8 mouse cellular contexts compared by ENCODE assay signal in the genomic region with DNA sequence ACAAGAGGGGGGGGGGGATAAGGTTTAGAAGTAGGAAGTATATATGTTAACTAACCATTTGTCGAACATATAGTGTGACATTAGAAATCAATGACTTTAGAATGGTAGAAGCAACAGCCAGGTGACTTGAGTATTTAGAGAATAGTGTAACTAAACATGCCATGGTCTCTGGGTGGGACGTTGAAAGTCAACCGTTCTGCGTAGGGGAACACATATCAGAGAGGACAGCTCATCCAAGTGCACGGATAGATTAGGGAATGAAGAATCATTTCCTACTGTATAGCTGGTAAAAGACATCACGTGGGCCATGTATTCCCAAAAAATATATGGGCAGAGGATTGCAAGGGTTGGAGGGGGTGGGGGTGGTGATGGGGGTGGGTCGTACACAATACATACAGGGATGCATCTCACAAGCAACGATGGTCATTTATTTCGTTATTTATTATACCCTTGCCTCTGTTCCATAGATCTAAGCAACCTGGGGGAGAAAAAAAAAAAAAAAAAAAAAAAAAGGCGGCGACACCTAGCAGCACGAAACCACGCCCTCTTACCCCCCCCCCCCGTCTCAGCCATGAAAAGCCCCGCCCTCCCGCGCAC. TPM values are rescaled to one million over a fixed set of nuclear protein-coding genes. Genes with fewer than 3 reads are reported as not detected.
A peak's percentile ranks its signal among the peaks of the same experiment; 100 is the strongest.
DNase-seq lines count a peak whose midpoint lies in the region; ATAC-seq and TF ChIP-seq lines count a peak whose summit lies in the region.

No protein-coding gene starts in this region.

- H3K4me1 ChIP-seq in kidney, embryonic 16.5 days (ENCODE audit: insufficient read depth, low read length), result peaks cover 7% of the 10 kb centered on the region
- H3K4me1 ChIP-seq in embryonic facial prominence, embryonic 10.5 days, result peaks cover 10% of the 10 kb centered on the region

- H3ac ChIP-seq in myocyte (ENCODE audit: control insufficient read depth, insufficient read length), result peak overlapping the region; percentile 78

- H3K9me3 ChIP-seq in kidney, embryonic 16.5 days (ENCODE audit: low read length), result peaks cover 13% of the 10 kb centered on the region; the same call in 1 of the 2 replicates
- peaks cover 8% of the 10 kb centered on the region; the same call in 1 of the 2 replicates for H3K9me3 ChIP-seq in embryonic facial prominence, embryonic 10.5 days

- ATAC-seq in kidney, embryonic 16.5 days (ENCODE audit: low FRiP score, low TSS enrichment), result peak; percentile 37; the same call in 1 of the 2 replicates

- H3K4me2 ChIP-seq in kidney, embryonic 16.5 days (replicated peaks; ENCODE audit: low read depth, low read length), result peak overlapping the region; percentile 78
- no peak overlapping the region for H3K4me2 ChIP-seq in myocyte (ENCODE audit: low read depth)

- H3K79me2 ChIP-seq in myocyte (ENCODE audit: control insufficient read depth, insufficient read depth), result peaks cover 25% of the 10 kb centered on the region

- TF ChIP-seq POLR2A in myocyte (IDR thresholded peaks at IDR 0.05; ENCODE audit: insufficient read length, low read depth), result no peak

- WGBS in kidney, embryonic 16.5 days, result 55% methylated on average over 13 of the region's 17 CpGs
- WGBS in embryonic facial prominence, embryonic 10.5 days, result 47% methylated on average over 15 of the region's 17 CpGs

- no peaks in the 10 kb centered on the region for H3K27me3 ChIP-seq in kidney, embryonic 16.5 days (ENCODE audit: insufficient read depth, low read length)
- no peaks in the 10 kb centered on the region for H3K27me3 ChIP-seq in embryonic facial prominence, embryonic 10.5 days (replicated peaks; ENCODE audit: low read depth, poor library complexity, severe bottlenecking)
- no peaks in the 10 kb centered on the region for H3K27me3 ChIP-seq in myocyte (ENCODE audit: control insufficient read depth, insufficient read depth, insufficient read length)

- no peak for DNase-seq in kidney, adult 11 months
- DNase-seq in embryonic facial prominence, embryonic 10.5 days (ENCODE audit: low spot score), result no peak
- peak; percentile 28 for DNase-seq in induced T-regulatory cell, adult 2 months (ENCODE audit: low read depth)
- no peak for DNase-seq in gastrocnemius, postnatal 25 days
- DNase-seq in adrenal gland, adult 8-10 months, result no peak
- DNase-seq in lung, postnatal 14 days, result no peak

- H3K36me3 ChIP-seq in kidney, embryonic 16.5 days (ENCODE audit: insufficient read depth, low read length), result peaks cover 39% of the 10 kb centered on the region; the same call in 1 of the 2 replicates
- peaks cover 67% of the 10 kb centered on the region for H3K36me3 ChIP-seq in embryonic facial prominence, embryonic 10.5 days (replicated peaks)
- peaks cover 21% of the 10 kb centered on the region for H3K36me3 ChIP-seq in myocyte (ENCODE audit: control insufficient read depth, insufficient read depth)

- peak overlapping the region; percentile 80 for H3K4me3 ChIP-seq in kidney, embryonic 16.5 days (ENCODE audit: low read length)
- peak overlapping the region; percentile 88 for H3K4me3 ChIP-seq in embryonic facial prominence, embryonic 10.5 days
- H3K4me3 ChIP-seq in myocyte, result peak overlapping the region; percentile 61

- no peak overlapping the region; the same call in 1 of the 2 replicates for H3K27ac ChIP-seq in kidney, embryonic 16.5 days (ENCODE audit: low read length)
- peak overlapping the region; percentile 99 for H3K27ac ChIP-seq in embryonic facial prominence, embryonic 10.5 days (replicated peaks)

- H3K9ac ChIP-seq in kidney, embryonic 16.5 days (replicated peaks; ENCODE audit: low read length), result no peak overlapping the region; the same call in 1 of the 2 replicates

TF ChIP-seq in myocyte, 11 proteins besides CTCF, POLR2A, EP300 and RAD21:
- TF ChIP-seq MYOD1 (IDR thresholded peaks at IDR 0.05; ENCODE audit: control insufficient read depth in 1 of 3, insufficient read length in 2 of 3, low read depth in 2 of 3) (no peak), POLR2AphosphoS2 (IDR thresholded peaks at IDR 0.05; ENCODE audit: insufficient read length, low read depth) (no peak), CEBPB (IDR thresholded peaks at IDR 0.05; ENCODE audit: insufficient read depth, poor library complexity, severe bottlenecking) (no peak), TCF12 (IDR thresholded peaks at IDR 0.05; ENCODE audit: insufficient read depth, poor library complexity, severe bottlenecking) (no peak), MAX (IDR thresholded peaks at IDR 0.05; ENCODE audit: low read depth) (no peak), SRF (IDR thresholded peaks at IDR 0.05; ENCODE audit: control insufficient read depth, insufficient read length, low read depth) (no peak), REST (IDR thresholded peaks at IDR 0.05; ENCODE audit: insufficient read depth, insufficient read length) (no peak), USF1 (IDR thresholded peaks at IDR 0.05; ENCODE audit: low read depth) (no peak), E2F4 (IDR thresholded peaks at IDR 0.05; ENCODE audit: insufficient read depth) (no peak), TCF3 (IDR thresholded peaks at IDR 0.05; ENCODE audit: insufficient read length, low read depth) (no peak), MYOG (IDR thresholded peaks at IDR 0.05; ENCODE audit: control insufficient read depth in 1 of 3, insufficient read depth in 1 of 3, insufficient read length in 2 of 3, low read depth in 2 of 3) (no peak)

RNA-seq across cellular contexts. Expression of a gene that starts 0.4 kb away (rescaled TPM):
- polyA plus RNA-seq in kidney, embryonic 16.5 days (2015; fragmentation: Nextera tagmentation; extraction: Ambion mirVana), result 97.7 and 106 TPM in 2 replicates
- 126 and 129 TPM in 2 replicates for polyA plus RNA-seq in embryonic facial prominence, embryonic 10.5 days (2016; fragmentation: Nextera tagmentation; extraction: Ambion mirVana)
- 87.8 TPM for polyA plus RNA-seq in myocyte (2012; fragmentation: generic; extraction: Trizol)
- total RNA-seq in gastrocnemius, postnatal 25 days (2021), result 100 to 1,000 TPM; 108 to 109 TPM
- 100 to 1,000 TPM in 3 of 4 experiments, 10 to 100 TPM in 1; 85.3 to 121 (median 112) TPM for total RNA-seq in adrenal gland, adult 8-10 months (2022)

RNA-seq across cellular contexts. Expression of a gene that starts 32.5 kb away (rescaled TPM):
- polyA plus RNA-seq in kidney, embryonic 16.5 days (2015; fragmentation: Nextera tagmentation; extraction: Ambion mirVana), result 19.6 TPM in 2 replicates
- polyA plus RNA-seq in embryonic facial prominence, embryonic 10.5 days (2016; fragmentation: Nextera tagmentation; extraction: Ambion mirVana), result 31.4 and 32.1 TPM in 2 replicates
- 6.7 TPM for polyA plus RNA-seq in myocyte (2012; fragmentation: generic; extraction: Trizol)
- total RNA-seq in gastrocnemius, postnatal 25 days (2021), result 10 to 100 TPM; 16.3 to 21.4 TPM
- 10 to 100 TPM; 23.6 to 29.9 (median 28.8) TPM for total RNA-seq in adrenal gland, adult 8-10 months (2022)
